Mouse (Mus musculus) left cerebral cortex, postnatal 36 days (tissue): ENCODE measurements at regions not wholly inside any gene's neighbourhood (a gene's known extent, or its start where the extent isn't known, plus 50 kb on each side); places are given as distances from the start of the nearest gene placed in this dataset.

Experiments
- DNase-seq, 2 experiments: peaks; one replicate each; pipeline ENCODE4 v3.0.0; 2021 to 2022; ENCODE audit warnings: low spot score in 2 of 2, mixed read lengths in 1 of 2
- intact Hi-C: fragments of 180-260 bp; cut with DNase I; formaldehyde crosslinking; loops from one replicate; pipeline ENCODE4 v1.15.1; 2025

- no peak for DNase-seq
- intact Hi-C loops = no loop called here
These were observed 1311.3 kb upstream of the Sel1l start for GRCm38 (mm10) chr12:93160252-93160651.

DNA sequence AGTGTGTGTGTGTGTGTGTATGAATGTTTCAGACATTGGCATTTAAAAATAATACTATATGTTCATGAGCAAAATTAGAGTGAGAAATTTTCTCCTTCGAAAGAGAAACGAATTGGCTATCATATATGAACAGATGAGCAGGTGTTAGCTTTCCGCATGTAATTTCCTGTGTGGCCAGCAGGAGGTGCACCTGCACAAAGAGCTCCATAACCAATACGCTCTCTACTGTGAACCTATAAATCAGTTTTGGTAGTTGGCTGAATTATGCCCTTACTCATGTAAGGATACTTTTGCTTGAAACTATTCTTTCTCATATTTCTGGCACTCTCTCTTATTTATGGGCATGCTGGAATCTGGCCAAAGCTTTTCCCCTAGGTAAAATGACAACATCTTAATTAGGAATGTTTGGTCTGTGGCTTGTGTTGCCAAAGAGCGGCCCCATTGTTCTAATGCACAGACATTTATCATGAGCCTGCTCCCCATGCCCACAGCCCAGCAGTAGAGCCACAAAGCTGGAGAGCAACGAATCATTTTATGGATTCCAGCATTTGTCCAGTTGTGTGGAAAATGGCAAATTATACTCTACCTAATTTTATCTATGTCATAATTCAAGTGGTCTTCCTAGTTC lies 1303.8 kb upstream of the Sel1l start:
- intact Hi-C loops = no loop called here
- peak; percentile 6 to 7 for DNase-seq

GRCm38 (mm10) chr12:93151530-93151929 lies 1302.6 kb upstream of the Sel1l start:
- DNase-seq = no peak
- intact Hi-C loops = no loop called here

DNA sequence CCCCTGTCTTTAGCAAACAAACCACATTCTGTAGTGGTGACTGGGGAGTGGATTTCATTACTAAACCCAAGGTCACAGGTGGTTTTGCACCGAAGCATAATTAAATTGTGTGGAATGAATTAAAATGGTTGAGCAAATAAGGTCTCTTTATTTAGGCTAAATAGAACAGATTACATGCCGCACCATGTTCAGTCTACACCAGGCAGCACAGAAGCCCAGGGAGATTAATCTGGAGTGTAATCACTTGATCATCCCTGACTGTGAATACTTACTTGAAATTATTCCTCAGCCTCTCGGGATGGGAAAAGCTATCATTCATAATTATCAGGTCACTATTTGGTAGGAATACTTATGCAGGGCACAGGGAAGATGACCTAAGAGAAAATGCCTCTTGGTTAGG lies 1293.3 kb upstream of the Sel1l start:
- intact Hi-C loops = no loop called here
- no peak for DNase-seq

DNA sequence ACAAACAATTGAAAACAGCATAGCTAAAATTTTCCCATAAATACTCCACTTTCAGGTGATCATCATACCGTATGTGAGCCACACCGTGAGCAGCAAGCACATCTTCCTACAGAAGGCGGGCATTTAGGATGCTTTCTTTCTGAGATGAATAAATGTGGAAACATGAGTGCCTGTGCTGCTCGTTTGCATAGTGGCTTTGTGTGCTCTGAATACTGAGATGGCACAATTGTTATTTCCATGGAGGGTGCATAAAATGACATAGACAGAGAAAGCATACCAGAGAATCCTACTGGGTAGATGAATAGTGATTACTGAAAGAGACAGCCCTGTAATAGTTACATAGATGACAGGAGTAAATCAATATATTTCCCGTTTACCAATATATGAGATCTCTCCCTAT lies 1287.4 kb upstream of the Sel1l start:
- intact Hi-C loops = no loop called here

GRCm38 (mm10) chr12:93122216-93122615 lies 1273.3 kb upstream of the Sel1l start:
- intact Hi-C loops = no loop called here

More for the DNA sequence above, 1287.4 kb upstream of the Sel1l start:
- no peak for DNase-seq

GRCm38 (mm10) chr12:93088031-93088790 lies 1239.3 kb upstream of the Sel1l start:
- DNase-seq = no peak

More at GRCm38 (mm10) chr12:93122216-93122615, 1273.3 kb upstream of the Sel1l start:
- DNase-seq = no peak

GRCm38 (mm10) chr12:93063864-93064263 lies 1214.9 kb upstream of the Sel1l start:
- DNase-seq = no peak
- intact Hi-C loops = no loop called here

More at GRCm38 (mm10) chr12:93088031-93088790, 1239.3 kb upstream of the Sel1l start:
- intact Hi-C loops = no loop called here

- no peak for DNase-seq
- intact Hi-C loops = no loop called here
These were observed 1170.7 kb upstream of the Sel1l start for GRCm38 (mm10) chr12:93019633-93020032.

- intact Hi-C loops = no loop called here
- DNase-seq = no peak
These were observed 1162.6 kb upstream of the Sel1l start for GRCm38 (mm10) chr12:93011583-93011982.

DNA sequence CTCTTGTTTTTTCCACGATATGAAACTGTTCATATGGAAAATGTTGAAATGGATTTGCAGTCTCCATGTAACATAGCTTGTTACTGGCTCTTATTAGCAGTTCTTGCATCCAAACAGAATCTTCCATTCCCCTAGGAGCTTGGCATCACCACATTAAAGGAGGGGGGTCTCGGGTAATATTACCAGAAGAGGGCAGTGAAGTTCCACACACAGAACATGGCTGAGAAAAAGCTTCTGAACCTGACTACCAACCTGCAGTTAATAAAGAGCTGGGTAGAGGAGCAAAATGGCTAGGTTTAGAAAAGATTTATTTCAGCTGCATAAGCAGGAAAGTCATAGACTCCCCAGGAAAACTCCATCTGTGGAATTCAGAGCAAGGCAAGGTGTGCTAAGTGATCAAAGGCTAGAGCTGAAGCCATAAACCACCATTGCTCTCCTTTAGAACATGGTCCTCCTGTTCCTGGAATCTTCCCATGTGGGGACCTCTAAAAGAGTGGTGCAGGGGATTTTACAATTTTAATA lies 1157.9 kb upstream of the Sel1l start:
- DNase-seq = no peak
- intact Hi-C loops = no loop called here

- DNase-seq = no peak
- intact Hi-C loops = no loop called here
These were observed 1154.2 kb upstream of the Sel1l start for GRCm38 (mm10) chr12:93003125-93003524.

- intact Hi-C loops = no loop called here
- no peak for DNase-seq
These were observed 1126.7 kb upstream of the Sel1l start for GRCm38 (mm10) chr12:92975698-92976097.

- no peak for DNase-seq
- intact Hi-C loops = no loop called here
These were observed 1095.4 kb upstream of the Sel1l start for GRCm38 (mm10) chr12:92944352-92944751.

DNA sequence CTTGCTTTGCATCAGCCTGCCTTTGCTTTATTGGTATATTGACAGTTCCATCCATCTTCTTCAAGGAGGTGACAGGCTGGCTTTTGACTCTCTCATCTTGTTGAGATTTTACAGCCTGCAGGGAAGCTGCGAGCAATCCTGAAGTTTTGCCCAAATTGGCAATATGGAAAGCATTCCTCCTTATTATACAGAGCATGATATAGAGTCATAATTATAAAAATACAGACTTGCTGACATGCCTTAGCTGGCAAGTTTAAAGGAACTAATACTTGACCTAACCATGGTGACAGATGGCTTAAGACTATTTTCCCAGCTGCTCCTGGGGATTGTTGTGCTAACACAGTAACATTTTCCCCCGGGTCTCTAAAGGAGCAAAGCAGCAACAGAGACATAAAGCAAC lies 1078.6 kb upstream of the Sel1l start:
- intact Hi-C loops = no loop called here
- no peak for DNase-seq

DNA sequence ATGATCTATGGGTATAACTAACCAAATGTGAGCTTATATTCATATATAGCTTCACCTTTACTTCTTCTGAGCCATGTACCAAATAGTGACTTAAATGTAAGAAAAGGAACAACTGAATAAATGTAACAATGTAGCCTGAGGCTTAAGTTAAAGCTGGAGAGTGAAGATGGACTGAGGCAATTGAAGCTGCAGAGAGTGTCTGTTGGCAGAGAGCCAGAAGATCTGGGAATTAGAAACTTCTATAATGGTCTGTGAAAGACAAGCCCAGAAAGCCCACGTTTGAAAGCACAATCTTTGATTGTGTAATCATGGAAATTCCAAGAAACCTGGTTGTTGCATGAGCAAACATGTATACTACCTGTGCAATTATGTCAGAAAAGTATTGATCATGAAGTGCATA lies 1078.0 kb upstream of the Sel1l start:
- DNase-seq = no peak

DNA sequence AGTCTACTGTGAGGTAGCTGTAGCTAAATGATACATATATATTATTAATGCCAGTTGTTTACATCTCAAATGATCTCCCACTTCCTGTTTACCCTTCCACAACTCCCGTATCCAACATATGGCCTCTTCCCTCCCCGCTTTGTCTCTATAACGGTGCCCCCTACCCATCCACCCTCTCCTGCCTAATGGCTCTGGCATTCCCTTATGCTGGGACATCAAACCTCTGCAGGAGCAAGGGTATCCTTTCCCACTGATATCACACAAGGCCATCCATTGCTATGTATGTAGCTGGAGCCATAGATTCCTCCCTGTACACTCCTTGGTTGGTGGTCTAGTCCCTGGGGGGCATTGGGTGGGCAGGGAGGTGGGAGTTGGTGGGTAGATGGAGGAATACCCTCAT lies 1071.0 kb upstream of the Sel1l start:
- no peak for DNase-seq
- intact Hi-C loops = no loop called here

More for the DNA sequence above, 1078.0 kb upstream of the Sel1l start:
- intact Hi-C loops = no loop called here

DNA sequence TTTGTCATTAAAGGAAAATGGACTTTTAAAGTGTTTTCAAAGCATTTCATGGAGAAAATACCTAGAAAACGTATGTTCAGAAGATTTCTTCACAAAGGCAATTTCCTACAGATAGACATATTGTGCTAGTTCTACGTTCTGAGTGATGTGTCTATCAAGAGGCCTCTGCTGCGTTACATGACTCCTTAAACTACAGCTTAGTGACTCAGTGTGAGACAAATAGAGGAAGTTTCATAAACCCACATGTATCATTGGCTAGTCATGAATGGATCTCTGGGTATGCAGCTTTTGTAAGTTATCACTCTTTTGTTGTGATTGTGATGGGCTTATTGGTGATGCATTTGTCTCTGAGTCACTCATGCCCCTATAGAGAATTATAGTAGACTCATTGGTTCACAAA lies 1067.3 kb upstream of the Sel1l start:
- intact Hi-C loops = no loop called here
- no peak for DNase-seq

DNA sequence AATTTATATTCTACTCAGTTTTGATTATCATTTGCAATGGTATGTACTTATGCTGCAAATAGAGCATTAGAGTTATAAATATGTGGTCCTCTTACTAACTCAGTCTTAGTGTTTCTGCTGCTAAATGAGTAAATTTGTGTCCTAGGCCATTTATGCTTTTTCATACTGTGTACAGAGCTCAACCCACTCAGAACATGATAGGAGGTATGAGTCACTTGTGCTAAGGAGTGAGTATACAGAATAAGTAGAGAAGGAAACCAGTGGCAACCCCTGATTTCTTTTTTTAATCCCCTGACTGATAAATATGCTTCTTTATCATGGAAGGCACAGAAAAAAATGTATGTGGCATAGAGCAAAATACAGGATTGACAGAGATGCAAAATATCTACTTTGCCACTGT lies 1066.8 kb upstream of the Sel1l start:
- DNase-seq = no peak
- intact Hi-C loops = no loop called here

- no peak for DNase-seq
- intact Hi-C loops = no loop called here
These were observed 1066.2 kb upstream of the Sel1l start for GRCm38 (mm10) chr12:92915203-92915602.

DNA sequence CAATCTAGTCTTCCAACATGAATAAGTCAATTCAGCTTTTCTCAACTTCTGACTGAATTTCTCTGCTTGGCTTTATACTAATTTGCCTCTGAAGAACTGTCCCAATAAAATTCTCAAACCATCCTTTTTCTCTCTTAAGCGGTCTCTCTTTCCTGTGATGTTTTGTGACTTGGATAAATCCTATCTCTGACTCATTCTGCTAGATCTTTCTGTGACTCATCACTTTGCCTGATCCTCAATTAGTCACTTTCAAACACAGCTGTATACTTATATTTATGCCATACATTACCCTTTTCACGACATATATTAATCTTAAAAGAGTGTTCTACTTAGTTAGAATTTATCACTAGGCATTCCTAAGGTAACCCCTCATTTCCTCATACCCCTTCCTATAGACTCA lies 1055.4 kb upstream of the Sel1l start:
- intact Hi-C loops = no loop called here
- DNase-seq = no peak
